Mouse (Mus musculus): ENCODE results near the gene Ddi1. TPM values are rescaled to one million over a fixed set of nuclear protein-coding genes. Genes with fewer than 3 reads are reported as not detected.
"Not testable (repeated sequence)": the region's sequence is repeated elsewhere in the genome, so short reads cannot be mapped to it uniquely, and the experiment has no call there.

The Ddi1 gene
- total RNA-seq (2021), result not detected
- long read RNA-seq, experiment 1, result 0 reads
- long read RNA-seq, experiment 2, result 0 reads

- no peak within 1 kb of the TSS for H3K4me3 ChIP-seq
- no peak within 1 kb of the TSS for H3K27ac ChIP-seq
- no peak for DNase-seq
- TF ChIP-seq CTCF (IDR thresholded peaks at IDR 0.05), result no peak
- intact Hi-C loops (cut with DNase I), result no loop called here
Measured at GRCm38 (mm10) chr9:6269796-6270280, at the start of gene Ddi1. Ddi1 (minus strand) TSS chr9:6269846.

- no peak for TF ChIP-seq CTCF (IDR thresholded peaks at IDR 0.05)
- DNase-seq, result no peak
- Histone ChIP-seq H3K27ac (no peak overlapping the region), H3K4me3 (no peak overlapping the region)
- intact Hi-C loops (cut with DNase I), result no loop called here
Measured at GRCm38 (mm10) chr9:6317114-6317513, 47.5 kb upstream of the Ddi1 start.

- Histone ChIP-seq H3K27ac (no peak overlapping the region), H3K4me3 (no peak overlapping the region)
- no peak for DNase-seq
- no peak for TF ChIP-seq CTCF (IDR thresholded peaks at IDR 0.05)
- intact Hi-C loops (cut with DNase I), result no loop called here
Measured at GRCm38 (mm10) chr9:6305847-6306246, 36.2 kb upstream of the Ddi1 start.

- TF ChIP-seq CTCF (IDR thresholded peaks at IDR 0.05), result no peak
- no peak overlapping the region for H3K4me3 ChIP-seq
- no peak for DNase-seq
- no peak overlapping the region for H3K27ac ChIP-seq
- intact Hi-C loops (cut with DNase I), result no loop called here
Measured at GRCm38 (mm10) chr9:6304590-6304989, 34.9 kb upstream of the Ddi1 start.

GRCm38 (mm10) chr9:6302050-6302449 lies 32.4 kb upstream of the Ddi1 start:
- Histone ChIP-seq H3K27ac (no peak overlapping the region), H3K4me3 (no peak overlapping the region)
- TF ChIP-seq CTCF (IDR thresholded peaks at IDR 0.05), result no peak
- no peak for DNase-seq
- intact Hi-C loops (cut with DNase I), result no loop called here

GRCm38 (mm10) chr9:6298547-6298946 lies 28.9 kb upstream of the Ddi1 start:
- H3K27ac ChIP-seq, result no peak overlapping the region
- DNase-seq, result no peak
- intact Hi-C loops (cut with DNase I), result no loop called here
- no peak for TF ChIP-seq CTCF (IDR thresholded peaks at IDR 0.05)
- no peak overlapping the region for H3K4me3 ChIP-seq

GRCm38 (mm10) chr9:6289211-6289696 lies 19.6 kb upstream of the Ddi1 start:
- no peak for TF ChIP-seq CTCF (IDR thresholded peaks at IDR 0.05)
- Histone ChIP-seq H3K4me3 (no peak overlapping the region), H3K27ac (no peak overlapping the region)
- intact Hi-C loops (cut with DNase I), result no loop called here
- DNase-seq, result no peak

GRCm38 (mm10) chr9:6286770-6287169 lies 17.1 kb upstream of the Ddi1 start:
- Histone ChIP-seq H3K4me3 (no peak overlapping the region), H3K27ac (no peak overlapping the region)
- intact Hi-C loops (cut with DNase I), result no loop called here
- TF ChIP-seq CTCF (IDR thresholded peaks at IDR 0.05), result no peak
- DNase-seq, result no peak

GRCm38 (mm10) chr9:6277526-6277925 lies 7.9 kb upstream of the Ddi1 start:
- no peak for TF ChIP-seq CTCF (IDR thresholded peaks at IDR 0.05)
- Histone ChIP-seq H3K4me3 (no peak overlapping the region), H3K27ac (no peak overlapping the region)
- no peak for DNase-seq
- intact Hi-C loops (cut with DNase I), result no loop called here

- Histone ChIP-seq H3K27ac (no peak overlapping the region), H3K4me3 (no peak overlapping the region)
- TF ChIP-seq CTCF (IDR thresholded peaks at IDR 0.05), result no peak
- intact Hi-C loops (cut with DNase I), result no loop called here
- DNase-seq, result no peak
Measured at GRCm38 (mm10) chr9:6276395-6276794, 6.7 kb upstream of the Ddi1 start.

GRCm38 (mm10) chr9:6264820-6265219 lies 4.8 kb downstream of the Ddi1 start:
- TF ChIP-seq CTCF (IDR thresholded peaks at IDR 0.05), result no peak
- no peak overlapping the region for H3K4me3 ChIP-seq
- intact Hi-C loops (cut with DNase I), result no loop called here
- DNase-seq, result no peak
- no peak overlapping the region for H3K27ac ChIP-seq

GRCm38 (mm10) chr9:6257072-6257471 lies 12.6 kb downstream of the Ddi1 start:
- Histone ChIP-seq H3K4me3 (no peak overlapping the region), H3K27ac (no peak overlapping the region)
- intact Hi-C loops (cut with DNase I), result no loop called here
- TF ChIP-seq CTCF (IDR thresholded peaks at IDR 0.05), result no peak
- DNase-seq, result no peak

GRCm38 (mm10) chr9:6251990-6252389 lies 17.7 kb downstream of the Ddi1 start:
- intact Hi-C loops (cut with DNase I), result no loop called here
- Histone ChIP-seq H3K4me3 (no peak overlapping the region), H3K27ac (no peak overlapping the region)
- TF ChIP-seq CTCF (IDR thresholded peaks at IDR 0.05), result no peak
- DNase-seq, result no peak

GRCm38 (mm10) chr9:6250320-6250719 lies 19.3 kb downstream of the Ddi1 start:
- H3K4me3 ChIP-seq, result no peak overlapping the region
- TF ChIP-seq CTCF (IDR thresholded peaks at IDR 0.05), result no peak
- no peak for DNase-seq
- intact Hi-C loops (cut with DNase I), result no loop called here
- H3K27ac ChIP-seq, result no peak overlapping the region

GRCm38 (mm10) chr9:6235982-6236381 lies 33.7 kb downstream of the Ddi1 start:
- H3K4me3 ChIP-seq; H3K27ac ChIP-seq; DNase-seq; intact Hi-C loops (cut with DNase I): not testable (repeated sequence)
